Mouse (Mus musculus) sigmoid colon, adult 10 weeks (tissue): ENCODE measurements around the gene Olfr50. TPM values are rescaled to one million over a fixed set of nuclear protein-coding genes. Genes with fewer than 3 reads are reported as not detected.

ENCODE experiments used
- polyA plus RNA-seq: library from polyadenylated mRNA; stranded (reverse); fragments of 350-450 nt; fragmentation: Illumina TruSeq; extraction: RNeasy Lipid Tissue Mini Kit (QIAGEN cat#74804); gene quantifications from one replicate; pipeline ENCODE4 v1.2.3, GENCODE M21; 2014; ENCODE audit warnings: low read depth, low replicate concordance

The Olfr50 gene
- not detected for polyA plus RNA-seq

DNA sequence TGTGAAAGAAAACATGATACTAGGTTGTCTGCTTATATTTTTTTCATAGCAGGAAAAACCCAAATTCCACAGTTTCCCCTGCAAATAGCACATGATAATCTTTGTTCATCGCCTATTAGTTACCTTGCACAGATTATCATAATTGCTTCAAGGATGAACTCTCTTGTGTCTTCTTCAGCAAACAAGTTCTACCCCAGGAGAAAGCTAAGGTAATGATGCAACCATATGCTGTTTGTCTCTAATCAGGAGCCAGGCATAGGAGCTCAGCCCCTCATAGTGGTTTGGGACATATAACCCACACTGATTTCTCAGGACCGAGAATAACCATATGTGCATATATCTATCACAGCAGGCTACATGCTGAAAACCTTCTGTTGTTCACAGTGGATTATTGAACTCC lies at the start of gene Olfr50:
TSS of gene Olfr50 (plus strand) at position 301 of the 400 bp plus-strand sequence.

DNA sequence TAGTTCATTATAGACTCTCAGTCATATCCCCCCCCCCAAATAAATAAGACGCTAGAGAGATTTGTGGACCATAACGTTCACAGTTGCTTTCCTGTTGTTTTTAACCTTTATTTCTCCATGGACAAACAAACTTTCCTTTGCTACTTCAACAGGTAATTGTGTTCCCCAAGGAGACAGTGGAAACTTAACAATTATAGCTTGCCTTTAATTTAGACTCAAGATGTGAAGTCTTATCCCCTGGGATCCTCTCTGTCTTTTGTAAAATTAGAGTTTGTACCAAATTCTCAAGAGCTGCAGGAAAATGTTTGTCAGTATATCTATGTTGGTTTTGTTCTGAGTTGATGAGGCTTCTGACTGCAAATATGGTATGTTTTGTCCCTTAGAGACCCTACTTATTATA lies 6.4 kb upstream of the Olfr50 start, which contains the start of gene Olfr348:
TSS of gene Olfr348 (plus strand) at position 301 of the 400 bp plus-strand sequence.

GRCm38 (mm10) chr2:36816932-36817331 lies 26.6 kb downstream of the Olfr50 start, which contains the start of gene Olfr3:
TSS of gene Olfr3 (minus strand) at chr2:36817032.

GRCm38 (mm10) chr2:36846010-36846409 lies 55.7 kb downstream of the Olfr50 start, which contains the start of gene Olfr350:
TSS of gene Olfr350 (plus strand) at chr2:36846310.

Other genes starting within 250 kb of the Olfr50 start
- not detected for gene Olfr344, start 223.9 kb upstream of the Olfr50 start, polyA plus RNA-seq
- gene Olfr345, start 150.5 kb upstream of the Olfr50 start, polyA plus RNA-seq, result not detected
- not detected for gene Olfr346, start 104.8 kb upstream of the Olfr50 start, polyA plus RNA-seq
- not detected for gene Olfr347, start 58.6 kb upstream of the Olfr50 start, polyA plus RNA-seq
- gene Olfr348, start 6.3 kb upstream of the Olfr50 start, polyA plus RNA-seq, result not detected
- gene Olfr3, start 26.5 kb downstream of the Olfr50 start, polyA plus RNA-seq, result not detected
- gene Olfr350, start 55.8 kb downstream of the Olfr50 start, polyA plus RNA-seq, result not detected
- gene Olfr351, start 72.1 kb downstream of the Olfr50 start, polyA plus RNA-seq, result not detected
- gene Olfr352, start 77.9 kb downstream of the Olfr50 start, polyA plus RNA-seq, result not detected
- not detected for gene Olfr353, start 102.4 kb downstream of the Olfr50 start, polyA plus RNA-seq
- gene Olfr354, start 115.1 kb downstream of the Olfr50 start, polyA plus RNA-seq, result not detected
- not detected for gene Olfr355, start 138.4 kb downstream of the Olfr50 start, polyA plus RNA-seq
- gene Olfr356, start 146.6 kb downstream of the Olfr50 start, polyA plus RNA-seq, result not detected
- gene Olfr357, start 203.3 kb downstream of the Olfr50 start, polyA plus RNA-seq, result not detected
- not detected for gene Olfr358, start 218.8 kb downstream of the Olfr50 start, polyA plus RNA-seq